Mouse (Mus musculus): ENCODE data around the gene Nde1.

The Nde1 gene

DNA sequence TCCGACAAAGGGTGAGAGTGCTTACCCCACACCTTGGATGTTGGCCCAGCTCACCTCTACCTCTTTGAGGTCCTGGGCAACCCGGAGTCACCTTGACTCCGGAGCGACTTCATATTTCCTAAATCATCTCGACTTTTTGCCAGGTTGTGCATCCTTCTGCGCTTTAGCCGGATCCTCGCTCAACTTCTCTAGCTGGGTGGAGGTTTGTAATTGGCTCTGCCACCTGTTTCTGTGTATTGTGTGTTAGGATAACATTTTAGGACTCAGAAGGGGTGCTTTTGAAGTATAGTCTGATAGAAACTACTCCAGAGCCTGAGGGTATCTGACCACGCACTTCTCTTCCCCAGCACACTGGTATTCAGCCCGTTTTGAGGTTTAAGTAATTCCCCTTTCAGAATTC is 656 bp downstream of the Nde1 start:
- DNase-seq (ENCODE audit: low read depth), result no peak

DNA sequence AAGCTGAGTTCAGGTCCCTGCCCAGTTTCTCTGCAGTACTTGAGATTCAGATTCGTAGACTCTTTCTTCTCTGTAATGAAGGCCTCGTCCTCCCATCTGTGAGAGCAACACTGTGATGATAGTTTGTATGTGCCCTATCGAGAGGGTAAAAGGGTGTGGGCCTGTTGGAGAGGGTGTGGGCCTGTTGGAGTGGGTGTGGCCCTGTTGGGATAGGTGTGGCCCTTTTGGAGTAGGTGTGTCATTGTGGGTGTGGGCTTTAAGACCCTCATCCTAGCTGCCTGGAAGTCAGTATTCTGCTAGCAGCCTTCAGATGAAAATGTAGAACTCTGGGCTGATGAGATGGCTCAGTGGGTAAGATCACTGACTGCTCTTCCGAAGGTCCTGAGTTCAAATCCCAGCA is 3.4 kb downstream of the Nde1 start:
- DNase-seq (ENCODE audit: low read depth), result no peak

DNA sequence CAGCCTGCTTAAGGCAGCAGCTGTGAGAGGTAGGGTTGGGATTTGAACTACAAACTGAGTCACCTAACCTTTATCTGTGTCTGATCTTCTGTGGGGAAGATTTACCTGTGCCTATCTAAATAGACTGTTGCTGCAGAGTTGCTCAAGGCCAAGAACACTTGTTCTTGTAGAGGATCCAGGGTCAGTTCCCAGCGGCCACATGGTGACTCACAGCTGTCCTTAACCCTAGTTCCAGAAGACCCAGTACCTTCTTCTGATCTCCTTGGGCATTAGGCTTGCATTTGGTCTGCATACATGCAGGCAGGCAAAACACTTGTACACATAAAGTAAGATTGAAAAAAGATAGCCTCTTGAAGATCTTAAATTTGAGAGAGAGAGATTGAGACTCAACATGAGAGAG is 6.6 kb downstream of the Nde1 start:
- no peak for DNase-seq (ENCODE audit: low read depth)

DNA sequence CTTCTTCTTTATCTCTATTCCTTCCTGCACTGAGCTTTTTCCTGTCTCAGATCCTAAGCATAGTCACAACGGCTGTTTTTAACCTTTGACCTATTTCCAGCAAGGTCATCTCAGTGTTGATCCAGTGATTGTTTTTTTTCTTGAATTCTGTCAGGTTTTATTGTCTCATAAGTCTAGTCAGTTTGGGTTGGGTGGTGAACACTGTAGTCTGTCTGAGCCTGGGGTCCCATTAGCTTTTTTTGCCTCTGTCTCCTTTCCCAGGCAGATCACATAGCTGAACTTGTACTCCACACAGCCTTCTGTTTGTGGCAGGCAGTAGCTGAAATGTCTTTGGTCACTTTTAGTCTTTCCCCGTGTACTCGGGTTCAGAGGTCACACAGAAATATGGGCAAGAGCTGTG is 15.0 kb downstream of the Nde1 start:
- DNase-seq (ENCODE audit: low read depth), result no peak

DNA sequence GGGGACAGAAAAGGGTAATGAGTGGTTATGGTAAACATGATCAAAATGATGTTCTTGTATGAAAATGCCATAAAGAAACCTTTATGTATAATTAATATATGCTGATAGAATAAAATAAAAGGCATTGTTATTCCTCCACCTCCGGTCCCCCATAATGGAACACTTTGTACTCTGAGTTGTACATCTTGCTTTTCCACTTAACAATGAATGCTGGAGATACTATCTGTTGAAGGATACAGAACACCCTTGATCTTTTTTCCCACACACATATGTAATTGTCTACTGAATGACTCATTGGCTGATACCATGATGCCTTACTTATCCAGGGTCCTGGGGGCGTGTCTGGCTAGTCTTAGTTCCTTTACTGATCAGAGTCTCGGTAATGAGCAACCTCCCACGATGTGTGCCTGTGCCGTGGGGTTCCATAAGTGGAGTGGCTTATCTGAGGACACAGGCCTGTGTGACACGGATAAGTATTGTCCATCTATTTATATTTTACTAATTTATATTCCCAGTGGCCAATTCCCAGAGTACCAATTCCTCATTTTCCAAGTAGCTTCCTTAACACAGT is 17.2 kb downstream of the Nde1 start:
- no peak for DNase-seq (ENCODE audit: low read depth)

DNA sequence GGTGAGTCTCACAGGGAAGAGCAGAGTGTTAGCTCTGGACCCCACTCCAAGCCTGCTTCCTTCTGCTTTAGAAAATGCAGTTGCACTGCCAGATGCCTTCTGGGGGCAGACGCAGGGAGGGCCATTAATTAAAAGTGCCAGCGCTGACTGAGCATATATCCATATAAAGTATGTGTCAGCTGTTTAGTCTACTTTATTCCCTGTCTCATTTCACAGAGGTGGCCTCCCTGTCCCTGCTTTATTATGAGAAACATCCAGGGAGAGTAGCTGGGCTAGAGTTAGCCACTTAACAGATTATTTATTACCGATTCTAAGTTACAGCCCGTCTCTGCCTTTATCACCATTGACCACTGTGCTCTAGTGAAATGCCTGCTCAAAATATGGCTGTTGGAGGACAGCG is 19.3 kb downstream of the Nde1 start:
- no peak for DNase-seq (ENCODE audit: low read depth)

DNA sequence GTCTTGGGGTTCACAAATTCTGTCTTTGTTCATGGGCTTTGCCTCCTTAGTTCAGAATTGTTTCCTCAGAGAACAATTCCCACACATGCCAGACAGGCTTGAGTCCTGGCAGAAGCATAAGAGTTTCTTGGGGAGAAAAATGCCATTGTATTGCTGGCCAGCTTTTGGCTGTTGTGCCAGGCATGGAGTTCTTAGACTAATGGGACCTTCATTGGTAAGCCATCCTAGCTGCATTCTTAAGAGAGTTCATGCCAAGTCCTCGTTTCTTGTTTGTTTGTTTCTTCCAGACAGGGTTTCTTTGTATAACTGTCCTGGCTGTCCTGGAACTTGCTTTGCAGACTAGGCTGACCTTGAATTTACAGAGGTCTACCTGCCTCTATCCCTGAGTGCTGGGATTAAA is 20.8 kb downstream of the Nde1 start:
- no peak for DNase-seq (ENCODE audit: low read depth)

DNA sequence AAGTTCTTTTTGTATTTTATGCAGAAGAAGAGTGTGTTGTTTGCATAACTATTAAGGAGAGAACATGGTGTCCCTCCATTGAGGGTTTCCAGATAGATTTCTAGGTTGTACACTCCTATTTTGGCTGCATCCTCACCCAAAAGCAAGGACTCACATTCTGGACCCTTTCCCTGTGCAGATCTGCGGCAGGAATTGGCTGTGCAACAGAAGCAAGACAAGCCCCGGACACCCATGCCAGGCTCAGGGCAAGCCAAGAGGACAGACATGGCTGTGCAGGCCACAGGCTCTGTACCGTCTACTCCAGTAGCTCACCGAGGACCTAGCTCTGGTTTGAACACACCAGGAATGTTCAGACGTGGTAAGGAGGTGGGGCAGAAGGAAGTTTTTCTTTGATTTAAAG is 22.4 kb downstream of the Nde1 start:
- DNase-seq (ENCODE audit: low read depth), result no peak

DNA sequence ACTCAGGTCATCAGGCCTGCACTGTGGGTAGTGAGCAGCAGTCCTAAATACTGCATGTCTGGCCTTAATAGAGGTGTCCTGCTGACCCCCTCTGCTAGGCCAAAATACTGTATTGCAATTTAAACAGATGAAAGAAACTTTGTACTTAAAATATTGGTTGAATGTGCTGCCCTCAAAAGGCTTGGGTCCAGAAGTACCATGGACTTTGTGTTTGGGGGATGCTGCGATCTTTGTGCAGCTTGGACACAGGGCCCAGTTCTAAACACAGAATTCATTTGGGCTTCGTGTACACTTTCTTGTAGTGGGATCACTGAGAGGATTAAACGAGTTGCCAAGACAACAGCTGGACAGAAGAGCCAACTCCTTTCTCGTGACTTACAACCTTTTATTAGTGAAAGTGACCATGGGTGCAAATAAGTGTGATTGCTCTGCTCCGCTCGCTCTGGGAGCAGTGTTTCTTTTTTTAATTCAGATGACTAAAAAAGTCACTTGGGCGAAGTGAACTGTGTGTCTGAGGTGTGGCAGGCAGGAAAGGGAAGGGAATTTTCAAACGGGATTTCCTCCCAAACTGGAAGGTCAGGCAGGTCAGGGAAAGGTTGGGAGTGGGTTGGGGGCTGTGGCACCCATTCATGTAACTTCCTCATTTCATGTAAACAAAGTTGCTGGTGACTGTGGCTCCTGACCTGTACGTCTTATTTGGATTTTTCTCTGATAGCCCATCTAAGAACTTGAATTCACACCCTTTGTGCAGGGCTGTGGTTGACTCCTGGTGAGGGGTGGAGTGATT is 31.3 kb downstream of the Nde1 start:
- no peak for DNase-seq (ENCODE audit: low read depth)

DNA sequence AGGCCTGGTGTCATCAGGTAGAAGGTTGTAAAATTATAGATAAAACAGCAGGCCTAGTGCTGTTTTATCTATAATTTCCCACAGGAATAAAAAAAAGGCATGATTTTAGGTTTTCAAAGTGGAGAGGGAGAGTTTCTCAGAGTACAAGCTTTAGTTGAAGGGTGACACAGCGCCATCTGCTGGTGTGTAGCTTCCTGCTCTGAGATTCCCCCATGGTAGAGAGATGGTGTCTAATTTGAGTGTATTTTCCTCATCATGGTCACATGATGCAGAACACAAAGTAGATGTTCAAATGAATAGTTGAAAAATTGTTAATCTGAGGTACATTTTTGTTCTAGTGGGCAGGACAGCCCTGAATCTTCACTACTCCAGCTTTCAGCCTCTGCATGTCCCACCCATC is 32.4 kb downstream of the Nde1 start:
- DNase-seq (ENCODE audit: low read depth), result peak; percentile 70

DNA sequence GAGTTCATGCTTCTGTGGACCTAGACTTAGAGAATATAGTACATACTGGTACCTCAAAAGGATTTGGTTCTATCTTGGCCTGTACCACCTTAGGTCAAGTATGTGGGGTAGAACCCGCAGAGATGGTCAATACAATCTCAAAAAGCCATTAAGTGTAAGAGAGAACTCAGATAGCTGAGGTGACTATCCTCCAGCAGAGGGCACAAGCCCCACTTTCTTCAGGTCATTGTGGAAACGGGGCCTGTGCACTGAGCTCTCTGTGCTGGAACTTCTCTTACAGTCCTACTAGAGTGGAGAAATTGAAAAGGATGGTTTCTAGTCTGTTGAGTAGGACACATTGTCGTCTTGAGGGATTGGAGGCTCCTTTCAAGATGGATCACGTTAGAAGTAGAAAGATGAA is 35.7 kb downstream of the Nde1 start:
- no peak for DNase-seq (ENCODE audit: low read depth)

DNA sequence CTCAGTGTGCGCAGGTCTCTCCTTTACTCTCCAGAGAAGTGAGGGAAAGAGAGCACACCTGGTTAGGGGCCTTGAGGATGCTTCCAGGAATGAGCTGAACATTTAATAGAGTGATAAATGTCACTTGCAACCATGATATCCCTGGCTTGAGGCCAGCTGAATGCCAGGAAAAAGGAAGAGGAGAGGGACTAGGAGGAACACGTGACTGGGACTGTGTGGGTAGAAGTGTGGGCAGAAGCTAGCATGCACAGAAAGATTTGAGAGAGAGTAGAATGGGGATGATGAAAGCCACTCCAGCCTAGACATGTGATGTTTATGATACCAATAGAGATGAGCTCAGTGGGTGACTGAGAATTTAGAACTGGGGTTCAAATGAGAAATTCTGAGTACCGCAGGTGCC is 52.1 kb downstream of the Nde1 start:
- DNase-seq (ENCODE audit: low read depth), result no peak

DNA sequence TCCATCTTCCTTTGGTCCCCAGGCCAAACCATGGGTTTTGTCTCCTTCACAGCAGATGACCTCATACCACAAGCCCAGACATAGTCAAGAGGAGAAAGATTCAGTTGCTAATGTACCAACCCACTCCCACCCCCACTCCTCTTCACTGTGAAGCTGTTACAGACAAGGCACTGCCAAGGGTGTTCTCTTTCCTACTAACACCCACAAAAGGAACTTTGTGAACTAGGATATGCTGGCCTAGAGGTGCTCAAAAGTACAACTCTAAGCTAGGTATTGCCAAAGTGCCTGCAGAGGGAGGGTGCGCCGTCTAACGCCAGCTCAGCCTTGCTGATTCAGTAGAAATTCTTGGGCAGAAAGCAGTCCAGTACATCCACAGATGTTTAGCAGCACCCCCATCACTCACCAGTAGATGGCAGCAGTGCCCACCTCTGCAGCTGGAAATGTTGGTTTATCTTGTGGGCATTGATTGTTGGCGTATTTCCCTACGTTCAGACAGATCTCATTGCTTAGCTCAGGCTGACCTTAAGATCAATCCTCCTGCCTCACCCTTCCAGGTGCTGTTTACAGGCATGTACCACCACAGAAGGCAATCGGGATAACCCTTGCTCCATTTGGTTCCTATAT is 74.1 kb downstream of the Nde1 start:
- peak; percentile 75 for DNase-seq (ENCODE audit: low read depth)

DNA sequence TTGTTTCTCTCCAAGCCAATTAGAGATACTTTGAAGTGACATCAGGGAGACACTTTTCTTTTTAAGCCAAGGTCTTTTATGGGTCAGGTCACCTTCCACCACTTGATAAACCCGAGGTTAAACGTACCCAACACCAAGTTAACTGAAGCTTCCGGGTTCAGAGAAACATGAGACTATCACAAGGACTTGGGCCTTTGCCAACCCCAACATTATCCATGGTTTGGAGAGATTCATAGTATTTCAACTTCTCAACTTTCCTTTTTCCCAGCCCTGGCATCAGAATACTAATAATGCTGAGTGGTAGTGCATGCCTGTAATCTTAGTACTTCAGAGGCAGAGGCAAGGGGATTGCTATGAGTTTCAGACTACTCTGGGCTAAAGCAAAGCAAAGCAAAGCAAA is 79.0 kb downstream of the Nde1 start:
- DNase-seq (ENCODE audit: low read depth), result no peak
